Comparison of ENCODE assay signal across 8 mouse cellular contexts in genomic region chr10:100016326-100016709, GRCm38 (mm10). TPM values are rescaled to one million over a fixed set of nuclear protein-coding genes. Genes with fewer than 3 reads are reported as not detected.
DNase-seq lines count a peak whose midpoint lies in the region; ATAC-seq and TF ChIP-seq lines count a peak whose summit lies in the region.

No protein-coding gene starts in this region.

- DNase-seq in frontal cortex, postnatal 14 days (ENCODE audit: low spot score in 2 of 2), result peak; percentile 56 to 69
- no peak for DNase-seq in hindbrain, embryonic 11.5 days (ENCODE audit: low spot score)
- peak; percentile 60 for DNase-seq in layer of hippocampus, adult 9-11 months
- DNase-seq in retina, embryonic 14.5 days (ENCODE audit: low spot score), result peak; percentile 39

- under 1% methylated on average over 28 of the region's 28 CpGs for WGBS in hindbrain, embryonic 11.5 days
- WGBS in lung, embryonic 16.5 days, result under 1% methylated on average over 28 of the region's 28 CpGs

- ATAC-seq in hindbrain, embryonic 11.5 days (ENCODE audit: low FRiP score), result peak; percentile 23
- ATAC-seq in lung, embryonic 16.5 days (ENCODE audit: low read depth), result peak; percentile 62
- no peak for ATAC-seq in monocyte, adult 5-6 weeks (replicated peaks; ENCODE audit: insufficient number of reproducible peaks, low FRiP score, low TSS enrichment, poor library complexity, severe bottlenecking)

- H3K9ac ChIP-seq in ES-Bruce4 (ENCODE audit: low read depth, poor library complexity, severe bottlenecking), result peak overlapping the region; percentile 56
- H3K9ac ChIP-seq in hindbrain, embryonic 11.5 days (ENCODE audit: low read depth, low read length), result peak overlapping the region; percentile 64
- peak overlapping the region; percentile 95 for H3K9ac ChIP-seq in lung, embryonic 16.5 days (ENCODE audit: low read length)

- H3K4me3 ChIP-seq in ES-Bruce4 (ENCODE audit: low read depth, low read length), result peak overlapping the region; percentile 86
- peak overlapping the region; percentile 79 for H3K4me3 ChIP-seq in brown adipose tissue, adult 24 weeks (ENCODE audit: insufficient read depth, low read depth, low read length)
- H3K4me3 ChIP-seq in hindbrain, embryonic 11.5 days (ENCODE audit: low read depth, low read length), result peak overlapping the region; percentile 63
- peak overlapping the region; percentile 79 for H3K4me3 ChIP-seq in lung, embryonic 16.5 days (ENCODE audit: low read length)

- no peaks in the 10 kb centered on the region for H3K36me3 ChIP-seq in ES-Bruce4 (ENCODE audit: control insufficient read depth, insufficient read depth, low read length, poor library complexity, severe bottlenecking)
- no peaks in the 10 kb centered on the region for H3K36me3 ChIP-seq in hindbrain, embryonic 11.5 days (ENCODE audit: control insufficient read depth, insufficient read depth, low read length)
- H3K36me3 ChIP-seq in lung, embryonic 16.5 days (ENCODE audit: control insufficient read depth, insufficient read depth, low read length), result peaks cover 3% of the 10 kb centered on the region; the same call in 1 of the 2 replicates

- H3K27ac ChIP-seq in ES-Bruce4 (ENCODE audit: insufficient read depth, low read length), result no peak overlapping the region
- peak overlapping the region; percentile 80 for H3K27ac ChIP-seq in brown adipose tissue, adult 24 weeks (replicated peaks; ENCODE audit: low read depth, low read length)
- no peak overlapping the region for H3K27ac ChIP-seq in hindbrain, embryonic 11.5 days (ENCODE audit: low read depth, low read length)
- peak overlapping the region; percentile 96 for H3K27ac ChIP-seq in lung, embryonic 16.5 days (ENCODE audit: low read length)

- no peaks in the 10 kb centered on the region for H3K9me3 ChIP-seq in ES-Bruce4 (replicated peaks; ENCODE audit: control insufficient read depth, insufficient read depth, low read length, poor library complexity, severe bottlenecking)
- H3K9me3 ChIP-seq in hindbrain, embryonic 11.5 days (ENCODE audit: control insufficient read depth, low read length), result no peaks in the 10 kb centered on the region
- H3K9me3 ChIP-seq in lung, embryonic 16.5 days (ENCODE audit: control insufficient read depth, low read length), result no peaks in the 10 kb centered on the region

- peaks cover 7% of the 10 kb centered on the region for H3K27me3 ChIP-seq in ES-Bruce4 (ENCODE audit: control insufficient read depth, insufficient read depth, low read length, poor library complexity, severe bottlenecking)
- peaks cover 7% of the 10 kb centered on the region; the same call in 1 of the 2 replicates for H3K27me3 ChIP-seq in hindbrain, embryonic 11.5 days (ENCODE audit: control insufficient read depth, insufficient read depth, low read length)
- no peaks in the 10 kb centered on the region for H3K27me3 ChIP-seq in lung, embryonic 16.5 days (ENCODE audit: control insufficient read depth, insufficient read depth, low read depth, low read length)

- peak overlapping the region; percentile 99 for H3K4me2 ChIP-seq in hindbrain, embryonic 11.5 days (replicated peaks; ENCODE audit: low read depth, low read length)
- H3K4me2 ChIP-seq in lung, embryonic 16.5 days (ENCODE audit: low read depth, low read length), result peak overlapping the region; percentile 71

- no peak for TF ChIP-seq EP300 in ES-Bruce4 (IDR thresholded peaks at IDR 0.05; ENCODE audit: insufficient read depth, low read depth, low read length)

- TF ChIP-seq CTCF in ES-Bruce4 (IDR thresholded peaks at IDR 0.05; ENCODE audit: low read depth, low read length), result no peak

- no peak for TF ChIP-seq POLR2A in ES-Bruce4 (IDR thresholded peaks at IDR 0.05; ENCODE audit: insufficient read depth, low read length)

- no peaks in the 10 kb centered on the region for H3K4me1 ChIP-seq in ES-Bruce4 (ENCODE audit: control insufficient read depth, insufficient read depth, low read length)
- H3K4me1 ChIP-seq in brown adipose tissue, adult 24 weeks (ENCODE audit: control insufficient read depth, insufficient read depth, insufficient read length, low read length), result peaks cover 4% of the 10 kb centered on the region; the same call in 1 of the 2 replicates
- H3K4me1 ChIP-seq in hindbrain, embryonic 11.5 days (replicated peaks; ENCODE audit: control insufficient read depth, insufficient read depth, low read length), result no peaks in the 10 kb centered on the region
- H3K4me1 ChIP-seq in lung, embryonic 16.5 days (replicated peaks; ENCODE audit: control insufficient read depth, insufficient read depth, low read length), result peaks cover 42% of the 10 kb centered on the region

RNA-seq across cellular contexts. Expression of gene Kitl, which starts 0.9 kb away (rescaled TPM):
- 8.9 and 9.6 TPM in 2 replicates for polyA plus RNA-seq in ES-Bruce4 (2011; ENCODE audit: insufficient read depth, insufficient read length, low read depth, missing spikeins)
- polyA plus RNA-seq in brown adipose tissue, adult 24 weeks (2012; ENCODE audit: insufficient read depth, insufficient read length, missing spikeins), result 9.8 and 14.1 TPM in 2 replicates
- polyA plus RNA-seq in hindbrain, embryonic 11.5 days (2014; fragmentation: Nextera tagmentation; extraction: Ambion mirVana), result 18.0 and 20.9 TPM in 2 replicates
- 38.5 and 41.2 TPM in 2 replicates for polyA plus RNA-seq in lung, embryonic 16.5 days (2015; fragmentation: Nextera tagmentation; extraction: Ambion mirVana)
- not detected in 3 replicates for total RNA-seq in monocyte, adult 5-6 weeks (2017)

Comparison
In these comparisons a context has a peak if more than half of its experiments do, and no peak if none do; other contexts are left out.
1. H3K27ac ChIP-seq: peak in brown adipose tissue, adult 24 weeks (single experiment) and lung, embryonic 16.5 days (single experiment); none in ES-Bruce4 (single experiment) and hindbrain, embryonic 11.5 days (single experiment).
2. Peak in every context shown above with its lines, with median percentiles within 50 percentile points of each other: H3K4me3 ChIP-seq and H3K9ac ChIP-seq.